Mouse (Mus musculus) small intestine, adult 2 months (tissue): ENCODE results near the gene Pcif1. TPM values are rescaled to one million over a fixed set of nuclear protein-coding genes. Genes with fewer than 3 reads are reported as not detected.

Experiments used
- H3K27ac ChIP-seq: fragments of 200-500 bp; 2 replicates; pipeline ENCODE4 v1.5.1; 2012; ENCODE audit warnings: low read depth, low read length, control low read depth, inconsistent platforms; ENCODE audit not compliant: insufficient read depth
- H3K27me3 ChIP-seq: fragments of 200-500 bp; 2 replicates; pipeline ENCODE4 v1.6.1; 2012; ENCODE audit warnings: mild to moderate bottlenecking, moderate library complexity, low read length, inconsistent platforms; ENCODE audit not compliant: control insufficient read depth, insufficient read depth
- H3K36me3 ChIP-seq: fragments of 200-500 bp; 2 replicates; pipeline ENCODE4 v1.6.1; 2012; ENCODE audit warnings: mild to moderate bottlenecking, low read length, control low read depth, inconsistent platforms; ENCODE audit not compliant: control insufficient read depth, insufficient read depth
- H3K4me1 ChIP-seq: fragments of 200-500 bp; 2 replicates; pipeline ENCODE4 v1.6.1; 2012; ENCODE audit warnings: low read length, inconsistent platforms, mixed read lengths; ENCODE audit not compliant: control insufficient read depth, insufficient read depth, insufficient read length
- H3K4me3 ChIP-seq: fragments of 200-500 bp; 2 replicates; pipeline ENCODE4 v1.5.1; 2012; ENCODE audit warnings: low read depth, mild to moderate bottlenecking, control low read depth, inconsistent platforms, low read length, moderate library complexity
- CTCF ChIP-seq: fragments of 200-500 bp; IDR thresholded peaks from 2 replicates; pipeline ENCODE4 v1.5.1; 2012; ENCODE audit warnings: low read depth, mild to moderate bottlenecking, control low read depth, inconsistent platforms, low read length, moderate library complexity, mixed read lengths; ENCODE audit not compliant: insufficient replicate concordance, insufficient read length; ENCODE audit errors: extremely low read depth
- POLR2A ChIP-seq: fragments of 200-500 bp; IDR thresholded peaks from 2 replicates; pipeline ENCODE4 v1.6.1; 2012; ENCODE audit warnings: low read depth, mild to moderate bottlenecking, control low read depth, inconsistent platforms, low read length, moderate library complexity
- WGBS: fragments of 180-500 bp; shearing (Covaris S2); methylation state at CpG from one replicate; pipeline ENCODE4 v1.1.7; 2018; 5-methylcytosine and 5-hydroxymethylcytosine counted together
- polyA plus RNA-seq: library from polyadenylated mRNA; depleted of rRNA; stranded (reverse); fragments of >200 nt; gene quantifications from 2 replicates; pipeline ENCODE4 v1.2.3, GENCODE M21; 2012

Gene Pcif1
- polyA plus RNA-seq, 1 experiment: 30.3 TPM

DNA sequence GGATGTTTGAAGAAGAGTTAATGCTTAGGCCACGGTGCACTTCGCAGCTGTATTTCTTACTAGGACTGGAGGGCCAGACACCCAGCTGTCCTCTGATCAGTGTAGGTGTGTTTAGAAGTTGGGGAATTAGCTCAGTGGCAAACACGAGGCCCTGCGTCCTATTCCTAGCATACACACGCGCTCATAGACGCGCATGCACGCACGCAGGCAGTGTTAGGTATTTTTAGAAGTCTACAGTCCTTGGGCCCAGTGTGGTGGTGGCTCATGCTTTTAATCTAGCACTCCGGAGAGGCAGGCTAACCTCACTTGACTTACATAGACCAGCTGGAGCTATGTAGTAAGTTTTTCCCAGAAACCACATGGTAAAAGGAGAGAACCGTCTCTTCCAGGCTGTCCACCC, 33.0 kb downstream of the Pcif1 start:
- TF ChIP-seq POLR2A (no peak), CTCF (no peak)
- peak overlapping the region; percentile 98 for H3K27ac ChIP-seq
- H3K27me3 ChIP-seq: no peaks in the 10 kb centered on the region
- peaks cover 11% of the 10 kb centered on the region; the same call in 1 of the 2 replicates for H3K4me1 ChIP-seq
- peak overlapping the region; percentile 88 for H3K4me3 ChIP-seq
- peaks cover 23% of the 10 kb centered on the region for H3K36me3 ChIP-seq
- WGBS: 3% methylated on average over 12 of the region's 12 CpGs

DNA sequence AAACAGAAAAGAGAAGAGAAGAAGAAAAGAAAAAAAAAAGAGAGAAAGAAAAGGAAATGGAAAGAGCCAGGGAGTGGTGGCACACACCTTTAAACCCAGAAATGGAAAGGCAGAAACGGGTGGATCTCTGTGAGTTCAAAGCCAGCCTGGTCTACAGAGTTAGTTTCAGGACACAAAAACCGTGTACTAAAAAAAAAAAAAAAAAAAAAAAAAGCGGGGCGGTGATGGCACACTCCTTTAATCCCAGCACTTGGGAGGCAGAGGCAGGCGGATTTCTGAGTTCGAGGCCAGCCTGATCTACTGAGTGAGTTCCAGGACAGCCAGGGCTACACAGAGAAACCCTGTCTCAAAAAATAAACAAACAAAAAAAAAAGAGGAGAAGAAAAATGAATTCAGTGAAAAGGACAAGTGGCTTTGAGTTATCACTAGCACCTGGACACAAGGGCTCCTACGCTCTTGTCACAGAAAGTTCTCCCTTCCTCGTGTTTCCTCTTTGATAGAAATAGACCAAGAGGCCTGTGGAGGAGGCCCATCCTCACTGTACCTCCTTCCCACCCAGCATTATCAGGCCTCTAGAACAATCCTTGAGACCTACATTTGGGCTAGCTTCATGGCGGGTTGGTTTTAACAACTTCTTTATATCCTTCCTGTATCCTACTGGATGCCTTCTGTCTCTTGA, 33.8 kb downstream of the Pcif1 start:
- Histone ChIP-seq H3K36me3 (peaks cover 16% of the 10 kb centered on the region), H3K4me3 (no peak overlapping the region), H3K27me3 (no peaks in the 10 kb centered on the region), H3K27ac (peak overlapping the region; percentile 98), H3K4me1 (peaks cover 11% of the 10 kb centered on the region; the same call in 1 of the 2 replicates)
- 78% methylated on average over 9 of the region's 9 CpGs for WGBS
- TF ChIP-seq POLR2A (no peak), CTCF (no peak)

DNA sequence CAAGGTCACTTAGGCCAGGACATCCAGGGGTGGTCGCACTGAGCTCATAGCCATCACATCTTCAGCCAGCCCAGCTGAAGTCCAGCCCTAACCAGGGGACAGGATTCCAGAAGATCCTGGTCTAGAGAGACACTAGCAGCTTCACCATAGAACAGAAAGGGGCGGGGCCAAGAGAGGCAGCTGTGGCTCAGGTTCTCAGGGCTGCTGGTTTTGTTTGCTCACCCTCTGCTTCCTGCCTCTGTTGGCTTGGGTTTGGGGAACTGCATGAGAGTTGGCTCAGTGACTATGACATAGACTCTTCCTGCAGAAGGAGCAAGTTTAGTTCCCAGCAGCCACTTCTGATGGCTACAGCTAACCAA, 34.3 kb downstream of the Pcif1 start:
- Histone ChIP-seq H3K27me3 (no peaks in the 10 kb centered on the region), H3K27ac (peak overlapping the region; percentile 67), H3K36me3 (peaks cover 10% of the 10 kb centered on the region), H3K4me1 (peaks cover 11% of the 10 kb centered on the region; the same call in 1 of the 2 replicates), H3K4me3 (no peak overlapping the region)
- TF ChIP-seq POLR2A: no peak
- TF ChIP-seq CTCF: no peak
- 39% methylated on average over 2 of the region's 2 CpGs for WGBS

DNA sequence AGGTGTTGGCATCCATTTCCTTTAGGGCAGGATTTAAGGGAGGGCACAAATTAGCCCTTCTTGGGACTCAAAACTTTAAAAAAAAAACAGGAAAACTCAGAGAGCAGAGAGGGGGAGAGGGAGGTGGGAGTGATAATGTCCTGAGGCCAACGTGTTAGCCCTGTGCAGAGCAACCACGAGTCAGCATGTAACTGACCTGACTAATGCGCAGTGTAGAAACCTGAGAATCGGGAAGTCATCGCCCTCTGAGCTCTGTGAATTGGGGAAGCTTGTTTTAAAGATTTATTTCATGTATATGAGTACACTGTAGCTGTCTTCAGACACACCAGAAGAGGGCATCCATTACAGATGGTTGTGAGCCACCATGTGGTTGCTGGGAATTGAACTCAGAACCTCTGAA, 37.7 kb downstream of the Pcif1 start:
- H3K4me3 ChIP-seq: no peak overlapping the region
- H3K4me1 ChIP-seq: peaks cover 11% of the 10 kb centered on the region; the same call in 1 of the 2 replicates
- H3K27me3 ChIP-seq: no peaks in the 10 kb centered on the region
- no peak overlapping the region for H3K27ac ChIP-seq
- WGBS: 71% methylated on average over 5 of the region's 5 CpGs
- TF ChIP-seq CTCF (no peak), POLR2A (no peak)
- H3K36me3 ChIP-seq: no peaks in the 10 kb centered on the region

DNA sequence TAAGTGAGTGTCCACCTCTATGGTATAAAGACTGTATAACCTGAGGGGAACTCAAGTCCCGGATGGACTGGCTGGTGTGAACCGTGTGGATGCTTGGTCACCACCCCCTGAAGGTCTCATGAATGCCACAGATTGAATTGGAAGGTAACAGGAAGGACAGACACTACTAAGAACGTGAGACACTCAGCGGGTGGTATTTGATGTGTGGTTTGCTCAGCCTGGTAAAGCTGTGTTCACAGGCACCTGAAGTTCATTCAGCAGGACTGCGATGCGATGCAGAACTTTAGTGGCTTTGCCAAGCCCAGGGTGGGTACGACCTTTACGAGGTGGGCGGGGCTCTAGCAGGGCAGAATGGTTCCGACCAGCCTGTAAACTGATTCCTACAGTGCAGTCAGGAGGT, 38.3 kb downstream of the Pcif1 start:
- H3K4me1 ChIP-seq: peaks cover 8% of the 10 kb centered on the region; the same call in 1 of the 2 replicates
- H3K27ac ChIP-seq: no peak overlapping the region
- no peaks in the 10 kb centered on the region for H3K36me3 ChIP-seq
- WGBS: 45% methylated on average over 10 of the region's 10 CpGs
- H3K4me3 ChIP-seq: no peak overlapping the region
- TF ChIP-seq POLR2A (no peak), CTCF (no peak)
- H3K27me3 ChIP-seq: no peaks in the 10 kb centered on the region

DNA sequence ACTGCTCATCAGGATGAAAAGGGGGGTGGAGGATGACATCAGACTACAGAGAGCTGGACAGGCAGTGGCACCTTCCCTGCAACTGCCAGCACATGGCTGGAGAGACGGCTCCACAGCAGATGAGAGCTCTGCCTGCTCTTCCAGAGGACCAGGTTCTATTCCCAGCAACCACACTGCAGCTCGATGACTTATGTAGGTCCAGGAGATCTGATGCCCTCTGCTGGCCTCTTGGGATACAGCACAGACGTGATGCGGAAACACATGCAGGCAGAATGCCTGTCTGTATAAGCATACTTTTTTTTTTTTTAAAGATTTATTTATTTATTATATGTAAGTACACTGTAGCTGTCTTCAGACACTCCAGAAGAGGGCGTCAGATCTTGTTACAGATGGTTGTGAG, 39.2 kb downstream of the Pcif1 start:
- Histone ChIP-seq H3K27ac (no peak overlapping the region), H3K4me3 (no peak overlapping the region), H3K36me3 (no peaks in the 10 kb centered on the region), H3K27me3 (no peaks in the 10 kb centered on the region), H3K4me1 (peaks cover 4% of the 10 kb centered on the region; the same call in 1 of the 2 replicates)
- TF ChIP-seq CTCF: peak; percentile 39; the same call in 1 of the 2 replicates
- no peak for TF ChIP-seq POLR2A
- WGBS: 80% methylated on average over 5 of the region's 5 CpGs

DNA sequence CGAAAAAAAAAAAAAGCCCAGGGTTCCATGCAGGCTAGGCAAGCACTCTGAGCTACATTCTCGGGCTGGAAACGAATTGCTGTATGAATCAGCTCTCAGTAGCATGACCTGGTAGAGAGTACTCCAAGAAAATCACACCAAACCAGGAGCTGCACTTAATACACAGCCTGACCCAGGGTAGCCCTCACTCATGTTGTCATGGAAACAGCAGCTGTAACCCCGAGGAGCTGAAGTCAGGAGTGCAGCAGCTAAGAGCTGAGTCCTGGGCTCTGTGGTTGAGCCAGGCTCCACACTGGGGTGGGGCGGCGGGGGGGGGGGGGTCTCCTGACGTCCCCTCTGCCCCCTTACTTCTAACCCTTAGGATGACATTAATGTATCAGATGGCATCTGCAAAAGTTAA, 42.9 kb downstream of the Pcif1 start:
- no peaks in the 10 kb centered on the region; the same call in 1 of the 2 replicates for H3K4me1 ChIP-seq
- WGBS: 68% methylated on average over 7 of the region's 7 CpGs
- no peak for TF ChIP-seq CTCF
- no peaks in the 10 kb centered on the region for H3K27me3 ChIP-seq
- H3K4me3 ChIP-seq: no peak overlapping the region
- H3K36me3 ChIP-seq: no peaks in the 10 kb centered on the region
- H3K27ac ChIP-seq: no peak overlapping the region
